Mouse (Mus musculus) erythroblast, embryonic 14.5 days (primary cell): ENCODE data around the gene Zswim8. TPM values are rescaled to one million over a fixed set of nuclear protein-coding genes. Genes with fewer than 3 reads are reported as not detected.

ENCODE experiments used
- H3K27me3 ChIP-seq: 2 replicates; pipeline ENCODE4 v1.6.1; 2012; ENCODE audit warnings: inconsistent platforms; ENCODE audit not compliant: control insufficient read depth
- H3K36me3 ChIP-seq: 2 replicates; pipeline ENCODE4 v1.6.1; 2012; ENCODE audit warnings: mild to moderate bottlenecking, inconsistent platforms; ENCODE audit not compliant: control insufficient read depth
- H3K4me1 ChIP-seq: 2 replicates; pipeline ENCODE4 v1.6.1; 2012; ENCODE audit warnings: inconsistent platforms; ENCODE audit not compliant: control insufficient read depth
- H3K4me3 ChIP-seq: replicated peaks from 2 replicates; pipeline ENCODE3; 2012; ENCODE audit warnings: moderate library complexity, mild to moderate bottlenecking, inconsistent platforms
- H3K9me3 ChIP-seq: 2 replicates; pipeline ENCODE4 v1.6.1; 2012; ENCODE audit warnings: low read length, inconsistent platforms, mixed read lengths; ENCODE audit not compliant: control insufficient read depth
- GATA1 ChIP-seq: IDR thresholded peaks from 2 replicates; pipeline ENCODE4 v1.6.1; 2012; ENCODE audit warnings: low read length, inconsistent platforms, mixed read lengths
- TAL1 ChIP-seq: IDR thresholded peaks from 3 replicates; pipeline ENCODE4 v1.6.1; 2012; ENCODE audit warnings: low read length, inconsistent platforms, mixed read lengths
- polyA plus RNA-seq: library from polyadenylated mRNA; stranded (reverse); fragments of >175 nt; gene quantifications from 2 replicates; pipeline ENCODE4 v1.2.3, GENCODE M21; 2012

The Zswim8 gene
- 6.1 and 6.7 TPM in 2 replicates for polyA plus RNA-seq

GRCm38 (mm10) chr14:20707201-20708190 lies at the start of gene Zswim8:
Gene Zswim8 (plus strand): TSS chr14:20707552.
- TF ChIP-seq TAL1 = no peak
- no peak for TF ChIP-seq GATA1
- no peaks in the 10 kb centered on the region for H3K27me3 ChIP-seq
- H3K4me1 ChIP-seq = peaks cover 67% of the 10 kb centered on the region
- peak within 1 kb of the TSS; percentile 94 for H3K4me3 ChIP-seq
- peaks cover 43% of the 10 kb centered on the region for H3K36me3 ChIP-seq
- H3K9me3 ChIP-seq = no peaks in the 10 kb centered on the region

GRCm38 (mm10) chr14:20658326-20658725 lies 49.0 kb upstream of the Zswim8 start:
- no peak for TF ChIP-seq TAL1
- TF ChIP-seq GATA1 = no peak
- H3K27me3 ChIP-seq = peaks cover 27% of the 10 kb centered on the region
- H3K4me1 ChIP-seq = peaks cover 23% of the 10 kb centered on the region
- no peaks in the 10 kb centered on the region for H3K9me3 ChIP-seq
- H3K4me3 ChIP-seq = no peak overlapping the region
- H3K36me3 ChIP-seq = no peaks in the 10 kb centered on the region

- H3K36me3 ChIP-seq = no peaks in the 10 kb centered on the region
- peaks cover 33% of the 10 kb centered on the region for H3K27me3 ChIP-seq
- no peak overlapping the region for H3K4me3 ChIP-seq
- TF ChIP-seq GATA1 (no peak), TAL1 (no peak)
- H3K4me1 ChIP-seq = peaks cover 23% of the 10 kb centered on the region
- H3K9me3 ChIP-seq = no peaks in the 10 kb centered on the region
Observed at GRCm38 (mm10) chr14:20658902-20659301, 48.5 kb upstream of the Zswim8 start.

GRCm38 (mm10) chr14:20659687-20660086 lies 47.7 kb upstream of the Zswim8 start:
- Histone ChIP-seq H3K4me1 (peaks cover 23% of the 10 kb centered on the region), H3K36me3 (no peaks in the 10 kb centered on the region), H3K4me3 (no peak overlapping the region), H3K9me3 (no peaks in the 10 kb centered on the region), H3K27me3 (peaks cover 41% of the 10 kb centered on the region)
- no peak for TF ChIP-seq TAL1
- no peak for TF ChIP-seq GATA1

GRCm38 (mm10) chr14:20660827-20661660 lies 46.3 kb upstream of the Zswim8 start:
- TF ChIP-seq TAL1 = no peak
- TF ChIP-seq GATA1 = no peak
- H3K9me3 ChIP-seq = no peaks in the 10 kb centered on the region
- peaks cover 23% of the 10 kb centered on the region for H3K4me1 ChIP-seq
- H3K27me3 ChIP-seq = peaks cover 51% of the 10 kb centered on the region
- H3K4me3 ChIP-seq = peak overlapping the region; percentile 66
- H3K36me3 ChIP-seq = no peaks in the 10 kb centered on the region

- Histone ChIP-seq H3K27me3 (peaks cover 57% of the 10 kb centered on the region), H3K4me1 (peaks cover 23% of the 10 kb centered on the region)
- TF ChIP-seq GATA1 = no peak
- no peak for TF ChIP-seq TAL1
Observed at GRCm38 (mm10) chr14:20661661-20662331, 45.6 kb upstream of the Zswim8 start.

GRCm38 (mm10) chr14:20662740-20663139 lies 44.6 kb upstream of the Zswim8 start:
- peaks cover 23% of the 10 kb centered on the region for H3K4me1 ChIP-seq
- peaks cover 64% of the 10 kb centered on the region for H3K27me3 ChIP-seq

More at GRCm38 (mm10) chr14:20661661-20662331, 45.6 kb upstream of the Zswim8 start:
- H3K4me3 ChIP-seq = peak overlapping the region; percentile 66
- no peaks in the 10 kb centered on the region for H3K9me3 ChIP-seq
- no peaks in the 10 kb centered on the region for H3K36me3 ChIP-seq

GRCm38 (mm10) chr14:20663601-20664000 lies 43.8 kb upstream of the Zswim8 start:
- Histone ChIP-seq H3K9me3 (no peaks in the 10 kb centered on the region), H3K36me3 (no peaks in the 10 kb centered on the region), H3K4me3 (no peak overlapping the region), H3K4me1 (peaks cover 19% of the 10 kb centered on the region), H3K27me3 (peaks cover 72% of the 10 kb centered on the region)
- TF ChIP-seq GATA1 (no peak), TAL1 (no peak)

More at GRCm38 (mm10) chr14:20662740-20663139, 44.6 kb upstream of the Zswim8 start:
- H3K4me3 ChIP-seq = no peak overlapping the region
- no peaks in the 10 kb centered on the region for H3K36me3 ChIP-seq
- no peak for TF ChIP-seq TAL1
- no peak for TF ChIP-seq GATA1
- H3K9me3 ChIP-seq = no peaks in the 10 kb centered on the region
